Mouse (Mus musculus) CD4-positive helper T cell, adult 2 months (primary cell): Measurements from ENCODE around the gene Pcsk4.
"Not testable (repeated sequence)": the region's sequence is repeated elsewhere in the genome, so short reads cannot be mapped to it uniquely, and the experiment has no call there.

ENCODE experiments used
- DNase-seq: peaks from one replicate; pipeline ENCODE4 v3.0.0-alpha.2; 2012; ENCODE audit warnings: low read depth, missing footprints, low spot score

Gene Pcsk4

DNA sequence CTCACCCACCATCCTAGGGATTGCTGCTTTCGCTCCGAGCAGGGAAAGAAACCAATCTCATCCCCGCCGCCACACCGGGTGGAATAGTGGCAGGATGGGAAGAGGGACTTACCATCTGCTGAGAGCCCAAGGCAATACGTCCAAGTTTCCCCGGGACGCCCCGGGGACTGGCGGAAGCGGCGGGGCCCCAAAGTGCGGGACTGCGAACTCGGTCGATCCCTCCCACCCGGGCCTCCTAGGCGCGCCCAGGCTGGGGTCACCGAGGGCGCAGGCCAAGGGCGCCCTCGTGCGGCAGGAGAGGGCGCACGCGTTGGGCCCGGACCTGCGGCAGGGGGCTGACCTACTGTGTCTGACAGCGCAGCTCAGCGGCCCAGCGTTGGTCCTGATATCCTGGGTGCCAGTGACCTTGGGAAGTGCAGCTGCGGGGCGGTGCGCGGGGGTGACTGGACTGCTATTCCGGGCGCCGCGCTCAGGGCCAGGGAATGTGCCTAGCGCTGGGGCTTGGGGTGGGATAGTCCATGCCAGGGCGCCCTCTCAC lies 19.0 kb upstream of the Pcsk4 start, which contains the start of gene Adamtsl5:
TSS of gene Adamtsl5 (minus strand) at position 169 of the 538 bp plus-strand sequence.
- DNase-seq = peak; percentile 83

DNA sequence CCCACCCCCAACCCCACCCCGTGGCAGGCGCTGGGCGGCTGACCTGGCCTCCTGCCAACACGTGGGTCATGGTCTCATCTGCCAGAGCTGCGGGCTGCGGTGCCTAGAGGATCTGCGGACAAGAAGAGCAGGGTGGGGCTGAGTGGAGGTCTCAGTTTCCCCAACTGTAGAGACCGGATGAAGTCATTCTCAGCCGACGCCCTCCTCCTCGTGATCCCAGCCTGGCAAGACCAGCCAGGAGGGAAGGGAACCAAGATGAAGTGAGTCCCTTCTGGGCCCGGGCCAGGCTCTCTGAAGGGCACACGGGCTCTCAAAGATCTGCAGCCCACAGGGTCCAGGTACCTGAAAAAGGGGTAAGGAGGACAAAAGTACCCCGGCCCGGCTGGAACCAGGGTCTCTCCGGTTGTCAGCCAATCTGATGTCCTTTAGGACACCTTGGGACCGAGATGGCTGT lies 18.2 kb upstream of the Pcsk4 start:
- DNase-seq = no peak

DNA sequence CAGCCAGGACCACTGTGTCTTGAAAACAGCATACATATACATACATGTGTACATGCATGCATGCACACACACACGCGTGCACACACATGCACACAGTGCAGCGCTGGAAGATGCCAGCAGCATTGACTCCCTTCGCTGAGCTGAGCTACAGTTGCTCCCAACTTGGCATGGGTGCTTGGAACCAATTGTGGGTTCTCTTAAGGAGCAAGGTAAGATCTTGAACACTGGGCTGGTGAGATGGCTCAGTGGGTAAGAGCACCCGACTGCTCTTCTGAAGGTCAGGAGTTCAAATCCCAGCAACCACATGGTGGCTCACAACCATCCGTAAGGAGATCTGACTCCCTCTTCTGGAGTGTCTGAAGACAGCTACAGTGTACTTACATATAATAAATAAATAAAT lies 16.6 kb upstream of the Pcsk4 start:
- not testable (repeated sequence) for DNase-seq

DNA sequence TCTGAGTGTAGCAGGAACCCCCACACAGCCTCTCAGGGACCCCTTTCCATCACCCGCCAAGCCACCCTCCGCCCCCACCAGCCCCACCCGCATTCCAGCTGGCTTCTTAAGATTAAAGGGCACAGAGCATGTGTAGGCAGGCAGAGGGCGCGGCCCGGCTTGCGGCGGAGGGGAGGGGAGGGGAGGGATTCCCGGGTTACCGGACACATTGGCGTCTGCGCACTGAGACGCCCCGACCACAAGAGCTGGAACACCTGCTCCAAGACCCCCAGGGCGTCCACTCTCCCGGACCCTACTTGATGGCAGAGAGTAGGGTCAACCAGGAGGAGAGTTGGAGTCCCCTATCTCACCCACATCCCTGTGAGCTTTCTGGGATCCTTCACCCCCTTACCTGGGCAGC lies 15.8 kb upstream of the Pcsk4 start:
- peak; percentile 56 for DNase-seq

DNA sequence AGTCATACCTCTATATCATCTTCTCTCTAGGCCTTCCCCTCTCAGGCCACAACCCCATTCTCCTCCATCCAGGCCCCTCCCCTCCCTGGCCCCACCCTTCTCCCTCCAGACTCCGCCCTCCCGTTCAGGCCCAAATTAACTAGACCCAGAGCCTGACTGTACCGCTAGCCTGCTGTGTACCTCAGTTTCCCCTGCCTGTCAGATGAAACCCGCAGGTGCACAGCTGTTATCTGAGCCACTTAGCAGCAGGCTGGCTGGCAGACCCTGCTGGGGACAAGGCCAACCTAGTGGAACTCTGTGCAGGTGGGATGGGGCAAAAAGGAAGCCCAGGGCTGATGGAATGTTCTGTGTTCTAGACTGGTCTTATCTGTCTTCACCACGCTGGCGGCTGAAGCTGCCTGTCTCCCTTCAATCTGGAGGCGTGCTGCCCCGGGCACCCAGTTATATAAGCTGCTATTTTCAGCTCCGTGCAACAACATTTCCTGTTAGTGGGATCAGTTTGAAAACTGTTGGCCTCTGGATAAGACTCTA lies 14.9 kb upstream of the Pcsk4 start:
- peak; percentile 26 for DNase-seq

DNA sequence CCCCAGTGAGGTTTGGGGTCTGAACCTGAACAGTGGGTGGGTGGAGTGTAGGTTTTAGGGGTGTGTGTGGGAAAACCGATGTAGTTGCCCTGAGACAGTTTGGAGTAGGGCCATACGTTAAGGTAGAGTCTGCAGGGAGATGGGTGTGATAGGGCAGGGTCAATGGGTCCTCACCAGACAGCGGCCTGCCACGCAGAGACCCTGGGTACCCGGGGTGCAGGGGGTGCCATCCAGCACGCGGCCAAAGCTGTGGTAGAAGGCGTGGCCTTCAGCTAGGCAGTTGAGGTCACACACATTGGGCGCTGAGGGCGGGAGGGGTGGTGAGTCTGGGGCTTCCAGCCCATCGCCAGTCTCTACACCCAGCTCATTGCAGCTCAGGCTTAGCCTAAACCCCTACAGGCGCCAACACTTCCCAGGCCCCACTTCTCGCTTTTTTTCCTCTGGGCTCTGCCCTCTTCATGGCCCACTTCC lies 14.2 kb upstream of the Pcsk4 start:
- DNase-seq = peak; percentile 36

DNA sequence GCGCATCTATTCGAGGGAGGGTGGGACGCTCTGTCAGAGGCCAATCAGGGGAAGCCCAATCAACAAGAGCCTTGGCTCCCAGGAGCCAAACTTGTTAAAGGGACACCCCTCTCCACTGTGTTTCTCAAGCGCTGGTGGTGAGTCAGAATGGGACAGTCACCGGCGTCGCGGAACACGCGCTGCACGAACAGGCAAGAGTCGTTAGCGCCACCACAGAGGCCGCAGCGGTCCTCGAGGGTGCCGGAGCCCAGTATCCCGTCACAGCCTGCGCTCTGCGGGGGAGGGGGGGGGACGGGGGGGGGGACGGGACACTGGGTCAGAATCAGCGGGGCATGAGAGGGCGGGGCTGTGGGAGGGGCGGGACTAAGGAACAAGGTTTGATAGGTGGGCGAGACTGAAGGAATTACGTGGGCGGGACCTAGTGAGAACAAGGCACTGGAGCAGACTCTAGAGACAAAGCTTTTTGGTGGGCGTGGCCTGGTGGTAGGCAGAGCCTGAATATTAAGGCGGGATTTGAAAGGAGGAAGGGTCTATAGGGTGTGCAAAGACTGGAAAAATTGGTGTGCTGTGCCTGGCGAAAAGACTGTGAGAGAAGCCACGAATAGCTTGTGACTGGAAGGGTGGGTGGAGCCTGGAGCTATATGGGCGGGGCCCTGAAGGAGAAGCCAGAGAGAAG lies 13.6 kb upstream of the Pcsk4 start:
- peak; percentile 83 for DNase-seq

DNA sequence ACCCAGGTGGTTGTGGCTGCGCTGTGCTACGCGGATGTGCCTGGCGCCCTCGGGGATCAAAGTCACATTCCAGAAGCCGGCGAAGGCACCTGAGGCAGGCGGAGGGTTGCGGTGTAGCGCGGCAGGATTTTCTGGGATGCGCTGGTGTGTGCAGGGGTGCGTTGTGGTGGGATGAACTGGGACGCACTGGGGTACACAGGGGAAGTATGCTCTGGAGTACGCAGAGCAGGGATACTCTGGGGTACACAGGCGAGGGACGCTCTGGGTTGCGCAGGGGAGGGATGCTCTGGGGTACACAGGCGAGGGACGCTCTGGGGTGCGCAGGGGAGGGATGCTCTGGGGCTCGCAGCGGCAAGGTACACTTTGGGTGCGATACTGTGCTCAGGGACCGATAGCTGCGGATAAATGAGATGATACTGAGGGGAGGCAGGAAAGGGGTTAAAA lies 13.0 kb upstream of the Pcsk4 start:
- no peak for DNase-seq

DNA sequence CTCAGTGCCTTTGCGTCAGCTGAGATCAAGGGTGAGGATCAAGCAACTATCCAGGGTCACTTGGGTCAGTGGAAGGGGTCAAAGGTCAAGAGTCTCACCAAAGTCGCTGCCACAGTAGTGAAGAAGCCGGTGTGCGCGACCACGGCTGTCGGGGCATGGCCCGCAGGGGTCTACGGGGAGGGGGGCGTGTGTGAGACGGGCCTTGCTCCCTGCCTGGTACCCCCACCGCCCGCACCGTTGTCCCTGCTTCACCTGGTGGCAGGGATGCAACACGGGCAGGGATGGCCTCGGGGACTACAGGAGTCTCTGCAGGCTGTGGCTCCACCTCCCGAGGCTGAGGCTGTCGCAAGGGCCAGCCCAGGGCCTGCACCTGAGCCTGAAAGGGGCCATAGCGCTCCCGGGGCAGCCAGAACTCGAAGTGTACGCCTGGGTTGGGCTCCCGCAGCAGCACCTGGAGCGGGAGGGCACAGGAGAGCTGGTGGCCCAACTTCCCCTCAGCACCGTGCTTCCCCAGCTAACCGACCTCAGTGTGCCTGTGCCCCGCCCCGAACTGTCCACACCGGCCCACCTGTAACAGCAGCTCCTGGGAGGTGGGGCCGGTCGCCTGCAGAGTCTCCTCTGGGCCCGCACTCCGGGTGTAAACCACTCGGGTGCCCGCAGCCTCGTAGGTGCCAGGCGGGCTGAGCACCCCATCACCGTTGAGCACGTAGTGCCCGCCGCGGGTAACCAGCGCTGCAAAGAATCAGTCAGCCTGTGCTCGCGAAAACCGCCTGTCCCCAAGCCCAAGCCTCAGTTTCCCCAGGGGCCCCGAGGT lies 12.4 kb upstream of the Pcsk4 start:
- peak; percentile 38 for DNase-seq

DNA sequence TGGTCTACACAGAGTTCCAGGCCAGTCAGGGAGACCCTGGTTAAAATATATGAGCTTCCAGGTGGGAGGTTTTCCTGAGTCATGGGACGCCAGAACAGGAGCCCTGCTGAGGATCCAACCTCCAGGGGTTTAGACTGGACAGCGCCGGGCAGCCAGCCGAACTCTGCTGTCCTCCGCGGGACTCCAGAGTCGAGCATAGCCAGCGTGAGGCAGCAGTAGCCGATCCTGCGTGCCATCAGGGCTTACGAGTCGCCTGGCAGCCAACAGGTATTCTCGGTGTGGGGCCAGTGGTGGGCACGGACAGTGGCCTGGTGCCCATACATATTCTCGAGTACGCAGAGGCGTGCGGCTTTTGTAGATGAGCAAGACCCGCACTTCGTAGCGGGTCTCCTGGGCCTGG lies 11.7 kb upstream of the Pcsk4 start:
- no peak for DNase-seq

DNA sequence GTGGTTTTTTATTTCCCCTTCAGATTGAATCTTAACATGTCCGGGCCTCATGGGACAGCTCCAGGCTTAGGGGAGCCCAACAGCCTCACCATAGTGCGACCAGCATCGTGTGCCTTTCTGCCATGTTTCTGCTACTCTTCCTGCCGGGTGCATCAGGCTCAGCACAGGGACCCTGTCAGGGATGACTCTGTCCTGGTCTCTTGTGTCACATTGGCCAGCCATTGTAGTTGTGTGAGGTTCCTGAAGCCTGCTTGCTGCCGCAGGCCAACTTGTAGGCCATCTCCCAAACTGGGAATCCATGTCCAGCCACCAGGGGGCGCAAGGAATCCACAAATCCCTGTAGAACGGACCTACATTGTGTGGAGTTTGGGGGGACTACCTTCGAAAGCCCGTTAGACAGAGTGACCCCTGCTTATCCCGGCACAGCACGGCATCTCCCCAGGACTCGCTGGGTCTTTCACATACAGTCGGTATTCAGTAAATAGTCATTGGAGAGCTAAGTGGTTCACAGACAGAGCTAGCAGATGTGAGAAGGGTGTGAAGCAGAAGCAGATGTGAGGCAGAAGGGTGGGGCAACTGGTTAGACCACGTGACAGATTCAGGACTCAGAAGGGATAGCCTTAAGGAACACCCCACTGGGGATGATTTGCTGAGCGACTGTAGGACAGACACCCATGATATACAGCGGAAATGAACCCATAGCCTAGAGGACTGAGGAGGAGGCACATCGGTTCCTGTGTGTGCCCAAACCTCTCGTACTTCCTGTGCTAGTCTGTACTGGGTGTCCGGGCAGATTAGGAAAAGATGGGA lies 10.8 kb upstream of the Pcsk4 start:
- peak; percentile 77 for DNase-seq

DNA sequence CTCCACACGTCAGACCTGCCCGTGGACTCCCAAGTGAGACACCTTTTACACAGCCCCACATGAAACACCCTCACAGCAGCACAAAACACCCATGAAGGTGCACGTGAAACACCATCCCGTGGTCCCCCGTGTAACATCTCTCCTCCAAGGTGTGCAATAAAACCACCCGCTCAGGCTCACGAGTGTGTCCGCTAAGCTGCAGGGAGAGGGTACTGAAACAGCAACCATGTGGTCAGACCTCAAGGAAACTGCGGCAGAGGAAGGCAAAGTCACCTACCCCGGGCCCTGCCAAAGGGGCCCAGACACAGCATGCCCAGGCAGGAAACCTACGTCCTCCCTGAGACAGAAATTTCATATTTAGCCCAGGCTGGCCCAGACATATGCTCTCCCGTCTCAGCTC lies 7.0 kb upstream of the Pcsk4 start:
- DNase-seq = peak; percentile 34

DNA sequence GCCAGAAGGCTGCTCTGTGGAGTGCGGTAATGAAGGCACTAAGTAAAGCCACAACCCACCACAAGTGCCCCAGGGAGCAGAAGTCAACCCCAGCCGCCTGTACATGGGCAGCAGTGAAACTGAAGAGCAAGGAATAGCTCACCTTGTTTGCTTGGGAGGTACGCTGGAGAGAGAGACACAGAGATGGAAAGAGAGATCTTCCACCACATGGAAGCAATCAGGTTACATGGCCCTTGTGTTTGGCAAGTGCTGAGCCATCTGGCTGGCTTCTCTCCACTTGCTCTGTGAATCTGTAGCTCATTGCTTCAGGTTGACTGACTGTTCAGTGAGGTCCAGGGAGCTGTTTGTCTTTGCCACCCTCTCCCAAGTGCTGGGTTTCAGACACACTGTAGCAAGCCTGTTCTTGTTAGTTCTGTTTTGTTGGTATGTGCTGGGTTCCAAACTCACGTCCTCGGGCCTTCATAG lies 3.3 kb upstream of the Pcsk4 start:
- DNase-seq = no peak

DNA sequence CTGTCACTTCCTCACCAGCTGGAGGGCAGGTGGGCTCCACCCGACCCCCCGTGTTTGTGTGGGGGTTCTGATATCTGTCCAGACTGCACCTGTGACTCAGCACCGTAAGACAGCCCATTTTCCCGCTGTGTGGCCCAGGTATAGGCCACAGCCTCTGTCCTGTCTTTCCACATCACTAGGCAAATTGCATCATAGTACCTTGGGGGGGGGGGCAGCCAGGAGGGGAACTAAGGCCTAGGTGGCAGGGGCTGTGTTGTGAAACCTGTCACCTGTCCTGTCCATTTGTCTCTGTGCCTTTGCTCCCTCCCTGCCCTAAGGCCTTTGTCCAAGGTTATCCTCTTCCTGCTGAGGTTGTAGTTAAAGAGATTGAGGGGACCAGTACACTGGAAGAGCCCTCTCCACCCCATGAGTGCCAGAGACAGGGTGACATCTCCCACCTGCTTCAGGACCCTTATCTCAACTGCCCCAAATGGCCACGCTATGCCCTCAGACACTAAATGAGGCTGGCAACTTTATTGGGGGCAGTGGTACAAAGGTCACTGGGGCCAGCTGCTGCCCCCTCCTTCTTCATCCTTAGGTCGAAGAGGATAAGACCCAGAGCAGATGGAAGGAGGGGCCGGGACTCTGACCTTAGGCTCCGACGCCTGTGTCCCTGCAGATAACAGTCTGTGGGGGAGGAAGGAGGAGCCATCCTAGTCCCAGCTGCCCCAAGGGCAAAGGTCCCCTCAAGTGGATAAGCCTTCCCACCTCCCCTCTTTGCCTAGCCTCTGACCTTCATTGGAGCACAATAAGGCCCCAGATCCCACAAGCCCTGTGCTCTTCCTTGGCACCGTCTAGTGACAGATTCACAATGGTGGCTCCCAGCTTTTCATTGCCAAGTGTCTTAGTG lies 2.6 kb upstream of the Pcsk4 start:
- DNase-seq = no peak

DNA sequence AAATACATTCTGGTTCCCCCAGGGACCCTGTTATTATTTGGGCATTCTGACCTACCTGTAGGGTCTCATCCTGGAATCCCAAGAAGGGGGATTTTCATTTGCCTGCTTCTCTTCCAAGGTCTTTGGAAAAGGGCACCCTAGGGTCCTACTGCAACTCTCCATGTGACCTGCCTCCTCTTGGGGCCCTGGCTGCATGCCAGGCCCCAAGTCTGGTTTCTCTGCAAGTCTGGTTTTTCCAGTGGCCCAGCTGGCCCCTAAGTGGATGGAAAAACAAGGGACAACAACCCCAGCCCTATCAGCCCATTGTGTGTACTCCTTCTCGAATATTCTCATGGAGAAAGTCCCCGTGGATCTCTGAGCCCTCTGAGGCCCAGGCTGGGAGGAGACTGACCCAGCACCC lies 1.6 kb upstream of the Pcsk4 start:
- no peak for DNase-seq

DNA sequence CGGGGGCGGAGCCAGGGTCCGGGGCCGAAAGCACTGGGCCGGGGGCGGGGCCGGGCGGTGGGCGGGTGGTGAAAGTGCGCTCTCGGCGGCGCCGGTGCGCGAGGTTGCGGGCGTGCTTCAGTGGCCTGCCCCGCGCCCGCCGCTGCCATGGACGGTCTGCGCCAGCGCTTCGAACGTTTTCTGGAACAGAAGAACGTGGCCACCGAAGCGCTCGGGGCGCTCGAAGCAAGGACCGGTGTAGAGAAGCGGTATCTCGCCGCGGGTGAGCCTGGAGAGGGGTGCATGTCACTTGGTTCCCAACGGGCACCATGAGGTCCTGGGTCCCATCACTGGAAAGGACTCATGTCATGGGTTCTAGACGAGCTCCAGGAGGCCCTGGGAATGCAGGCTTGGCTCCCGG lies 786 bp upstream of the Pcsk4 start:
- DNase-seq = no peak

DNA sequence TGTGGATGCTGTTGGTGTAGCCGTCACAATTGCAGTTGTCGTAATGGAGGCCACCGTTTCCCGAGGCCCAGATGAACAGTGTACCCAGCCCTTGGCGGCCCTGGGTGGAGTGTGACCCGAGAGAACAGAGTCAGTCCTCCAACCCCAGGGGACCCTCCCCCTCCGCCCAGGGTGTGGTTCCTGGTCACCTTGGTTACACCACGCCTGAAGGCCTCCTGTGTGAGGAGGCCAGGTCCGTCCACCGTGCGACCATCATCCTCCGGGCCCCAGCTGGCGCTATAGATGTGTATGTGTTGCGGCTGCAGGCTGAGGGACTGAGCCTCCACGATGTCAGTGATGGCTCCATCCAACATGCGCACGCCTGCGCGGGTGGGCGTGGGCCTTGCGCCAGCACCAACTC lies 4.3 kb downstream of the Pcsk4 start:
- no peak for DNase-seq

DNA sequence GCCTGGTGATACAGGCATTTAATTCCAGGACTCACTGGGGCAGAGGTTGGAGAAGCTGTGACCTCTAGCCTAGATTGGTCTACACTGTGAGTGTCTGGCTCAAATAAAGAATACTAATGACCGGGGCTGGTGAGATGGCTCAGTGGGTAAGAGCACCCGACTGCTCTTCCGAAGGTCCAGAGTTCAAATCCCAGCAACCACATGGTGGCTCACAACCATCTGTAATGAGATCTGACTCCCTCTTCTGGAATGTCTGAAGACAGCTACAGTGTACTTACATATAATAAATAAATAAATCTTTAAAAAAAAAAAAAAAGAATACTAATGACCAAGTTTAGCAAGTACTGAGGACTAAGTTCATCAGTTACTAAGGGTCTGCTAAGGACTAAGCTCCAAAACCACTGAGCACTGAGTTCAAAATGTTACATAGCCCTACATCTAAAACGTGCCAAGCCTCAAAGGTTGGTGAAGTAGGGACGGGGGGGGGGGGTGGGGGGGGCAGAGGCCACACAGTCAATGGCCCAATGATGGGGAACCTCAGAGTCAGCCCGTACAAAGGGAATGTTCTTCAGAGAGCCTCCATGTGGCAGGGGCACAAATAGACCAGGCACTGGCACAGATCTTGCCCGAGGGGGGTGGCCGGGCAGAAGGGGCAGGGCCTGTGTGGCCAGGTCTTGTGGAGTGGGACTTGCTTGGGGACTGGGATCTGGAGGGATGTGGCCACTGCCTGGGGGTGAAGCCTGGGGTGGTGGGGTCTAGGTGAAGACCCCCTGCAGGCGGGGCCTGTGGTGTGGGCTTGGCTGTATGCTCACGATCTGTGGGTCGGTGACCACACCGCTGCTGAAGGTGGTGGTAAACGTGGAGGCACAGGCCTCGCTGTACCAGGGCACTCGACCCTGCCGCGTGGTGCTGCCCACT lies 4.9 kb downstream of the Pcsk4 start:
- no peak for DNase-seq
